Mouse (Mus musculus): ENCODE results near the gene Ncl. TPM values are rescaled to one million over a fixed set of nuclear protein-coding genes. Genes with fewer than 3 reads are reported as not detected.

Gene Ncl
- polyA plus RNA-seq, 1 experiment from 2014 or later, result 335 TPM

Small RNA genes within 50 kb of the gene (microRNA-seq; reads per million reads assigned to microRNA genes)
- gene mmu-mir-3535, result 69.7 reads per million, percentile 43 among the genes with 10 or more reads in this experiment

Other genes with a start within 250 kb of the Ncl start
- gene Htr2b, start 247.4 kb downstream of the Ncl start, polyA plus RNA-seq (2014; fragmentation: Nextera tagmentation; extraction: Ambion mirVana), result 0.70 and 1.00 TPM in 2 replicates
- not detected in 2 replicates for gene Gm21972, start 225.8 kb downstream of the Ncl start, polyA plus RNA-seq (2014; fragmentation: Nextera tagmentation; extraction: Ambion mirVana)
- gene Armc9, start 204.6 kb downstream of the Ncl start, polyA plus RNA-seq (2014; fragmentation: Nextera tagmentation; extraction: Ambion mirVana), result 22.7 and 30.1 TPM in 2 replicates
- 6.7 and 7.3 TPM in 2 replicates for gene B3gnt7, start 56.6 kb downstream of the Ncl start, polyA plus RNA-seq (2014; fragmentation: Nextera tagmentation; extraction: Ambion mirVana)
- gene Nmur1, start 66.8 kb upstream of the Ncl start, polyA plus RNA-seq (2014; fragmentation: Nextera tagmentation; extraction: Ambion mirVana), result not detected in 2 replicates
- not detected in 2 replicates for gene Tex44, start 66.9 kb upstream of the Ncl start, polyA plus RNA-seq (2014; fragmentation: Nextera tagmentation; extraction: Ambion mirVana)
- 2,677 and 2,766 TPM in 2 replicates for gene Ptma, start 167.3 kb upstream of the Ncl start, polyA plus RNA-seq (2014; fragmentation: Nextera tagmentation; extraction: Ambion mirVana)
- gene Pde6d, start 223.2 kb upstream of the Ncl start, polyA plus RNA-seq (2014; fragmentation: Nextera tagmentation; extraction: Ambion mirVana), result 48.4 and 56.6 TPM in 2 replicates
- gene Cops7b, start 223.5 kb upstream of the Ncl start, polyA plus RNA-seq (2014; fragmentation: Nextera tagmentation; extraction: Ambion mirVana), result 38.2 and 38.9 TPM in 2 replicates